In genomic region chr9:107629411-107629730, GRCm38 (mm10) we compare ENCODE assay signal across 8 mouse cellular contexts. TPM values are rescaled to one million over a fixed set of nuclear protein-coding genes. Genes with fewer than 3 reads are reported as not detected.
DNase-seq lines count a peak whose midpoint lies in the region; ATAC-seq and TF ChIP-seq lines count a peak whose summit lies in the region.

No protein-coding gene starts in this region.

- WGBS in heart, embryonic 16.5 days: 51% methylated on average over 4 of the region's 4 CpGs
- 20% methylated on average over 4 of the region's 4 CpGs for WGBS in hindbrain, postnatal 0 days
- 25% methylated on average over 4 of the region's 4 CpGs for WGBS in midbrain, embryonic 15.5 days

- TF ChIP-seq CTCF in hindbrain, postnatal 0 days (IDR thresholded peaks at IDR 0.05; ENCODE audit: low read depth): no peak

- H3K27me3 ChIP-seq in heart, embryonic 16.5 days (ENCODE audit: control insufficient read depth, insufficient read depth, low read length): no peaks in the 10 kb centered on the region
- no peaks in the 10 kb centered on the region for H3K27me3 ChIP-seq in hindbrain, postnatal 0 days (ENCODE audit: insufficient read depth, low read length)
- no peaks in the 10 kb centered on the region for H3K27me3 ChIP-seq in midbrain, embryonic 15.5 days (replicated peaks)

- peak overlapping the region; percentile 88 for H3K27ac ChIP-seq in heart, embryonic 16.5 days (ENCODE audit: low read length)
- peak overlapping the region; percentile 93 for H3K27ac ChIP-seq in hindbrain, postnatal 0 days
- peak overlapping the region; percentile 92 for H3K27ac ChIP-seq in midbrain, embryonic 15.5 days

- peak overlapping the region; percentile 45 for H3K4me2 ChIP-seq in heart, embryonic 16.5 days (ENCODE audit: low read depth, low read length)
- peak overlapping the region; percentile 39 for H3K4me2 ChIP-seq in hindbrain, postnatal 0 days (ENCODE audit: low read depth, low read length)
- H3K4me2 ChIP-seq in midbrain, embryonic 15.5 days: peak overlapping the region; percentile 97

- H3K4me1 ChIP-seq in heart, embryonic 16.5 days (ENCODE audit: control insufficient read depth, insufficient read depth, low read length): peaks cover 77% of the 10 kb centered on the region
- peaks cover 63% of the 10 kb centered on the region for H3K4me1 ChIP-seq in hindbrain, postnatal 0 days (ENCODE audit: insufficient read depth, low read length)
- H3K4me1 ChIP-seq in midbrain, embryonic 15.5 days: peaks cover 91% of the 10 kb centered on the region

- H3K9me3 ChIP-seq in heart, embryonic 16.5 days (replicated peaks; ENCODE audit: control insufficient read depth, low read length): no peaks in the 10 kb centered on the region
- no peaks in the 10 kb centered on the region for H3K9me3 ChIP-seq in hindbrain, postnatal 0 days (ENCODE audit: low read length)
- H3K9me3 ChIP-seq in midbrain, embryonic 15.5 days: no peaks in the 10 kb centered on the region

- no peak for DNase-seq in heart, adult 9 months (ENCODE audit: low spot score in 2 of 2)
- DNase-seq in ZHBTc4 (ENCODE audit: low read depth, low spot score): peak; percentile 42
- no peak for DNase-seq in hindbrain, postnatal 0 days (ENCODE audit: low spot score)
- DNase-seq in frontal cortex, postnatal 10 days (ENCODE audit: low spot score in 2 of 2): no peak
- no peak for DNase-seq in layer of hippocampus, postnatal 10 days (ENCODE audit: low spot score in 2 of 2)
- no peak for DNase-seq in adrenal gland, adult 8-10 months

- H3K9ac ChIP-seq in heart, embryonic 16.5 days (ENCODE audit: low read length): peak overlapping the region; percentile 53
- H3K9ac ChIP-seq in hindbrain, postnatal 0 days (replicated peaks; ENCODE audit: low read length): peak overlapping the region; percentile 9; the same call in 1 of the 2 replicates
- H3K9ac ChIP-seq in midbrain, embryonic 15.5 days: peak overlapping the region; percentile 17; the same call in 1 of the 2 replicates

- H3K36me3 ChIP-seq in heart, embryonic 16.5 days (ENCODE audit: control insufficient read depth, insufficient read depth): peaks cover 2% of the 10 kb centered on the region; the same call in 1 of the 2 replicates
- no peaks in the 10 kb centered on the region for H3K36me3 ChIP-seq in hindbrain, postnatal 0 days (ENCODE audit: insufficient read depth, low read length)
- no peaks in the 10 kb centered on the region for H3K36me3 ChIP-seq in midbrain, embryonic 15.5 days (replicated peaks)

- H3K4me3 ChIP-seq in heart, embryonic 16.5 days (ENCODE audit: low read length): no peak overlapping the region
- H3K4me3 ChIP-seq in hindbrain, postnatal 0 days (ENCODE audit: low read length): no peak overlapping the region
- no peak overlapping the region for H3K4me3 ChIP-seq in midbrain, embryonic 15.5 days

- ATAC-seq in heart, embryonic 16.5 days (replicated peaks; ENCODE audit: extremely low read depth, insufficient read depth, low FRiP score): no peak
- ATAC-seq in hindbrain, postnatal 0 days: no peak
- ATAC-seq in midbrain, embryonic 15.5 days (replicated peaks): no peak

RNA-seq across cellular contexts. Expression of gene Gnai2, which starts 5.8 kb away (rescaled TPM):
- 419 and 458 TPM in 2 replicates for polyA plus RNA-seq in heart, embryonic 16.5 days (2015; fragmentation: Nextera tagmentation; extraction: Ambion mirVana)
- 334 and 369 TPM in 2 replicates for total RNA-seq in hindbrain, postnatal 0 days (2014; rRNA removed)
- 275 and 287 TPM in 2 replicates for polyA plus RNA-seq in hindbrain, postnatal 0 days (2015; fragmentation: Nextera tagmentation; extraction: Ambion mirVana)
- polyA plus RNA-seq in midbrain, embryonic 15.5 days (2015; fragmentation: Nextera tagmentation; extraction: Ambion mirVana): 299 and 386 TPM in 2 replicates
- 100 to 1,000 TPM; 254 to 263 TPM for total RNA-seq in layer of hippocampus, postnatal 10 days (2021)
- 100 to 1,000 TPM; 229 to 382 (median 295) TPM for total RNA-seq in adrenal gland, adult 8-10 months (2022)

RNA-seq across cellular contexts. Expression of gene Sema3b, which starts 20.3 kb away (rescaled TPM):
- polyA plus RNA-seq in heart, embryonic 16.5 days (2015; fragmentation: Nextera tagmentation; extraction: Ambion mirVana): 11.0 and 12.0 TPM in 2 replicates
- 11.2 and 14.6 TPM in 2 replicates for total RNA-seq in hindbrain, postnatal 0 days (2014; rRNA removed)
- 8.3 and 9.0 TPM in 2 replicates for polyA plus RNA-seq in hindbrain, postnatal 0 days (2015; fragmentation: Nextera tagmentation; extraction: Ambion mirVana)
- polyA plus RNA-seq in midbrain, embryonic 15.5 days (2015; fragmentation: Nextera tagmentation; extraction: Ambion mirVana): 4.3 and 4.9 TPM in 2 replicates
- total RNA-seq in layer of hippocampus, postnatal 10 days (2021): 1 to 10 TPM; 3.5 to 3.7 TPM
- 1 to 10 TPM; 5.0 to 7.7 (median 6.2) TPM for total RNA-seq in adrenal gland, adult 8-10 months (2022)

RNA-seq across cellular contexts. Expression of gene Slc38a3, which starts 40.0 kb away (rescaled TPM):
- 3.3 and 3.9 TPM in 2 replicates for polyA plus RNA-seq in heart, embryonic 16.5 days (2015; fragmentation: Nextera tagmentation; extraction: Ambion mirVana)
- 102 and 134 TPM in 2 replicates for total RNA-seq in hindbrain, postnatal 0 days (2014; rRNA removed)
- polyA plus RNA-seq in hindbrain, postnatal 0 days (2015; fragmentation: Nextera tagmentation; extraction: Ambion mirVana): 52.1 and 54.5 TPM in 2 replicates
- polyA plus RNA-seq in midbrain, embryonic 15.5 days (2015; fragmentation: Nextera tagmentation; extraction: Ambion mirVana): 31.8 and 40.4 TPM in 2 replicates
- 100 to 1,000 TPM in 1 of 2 experiments, 10 to 100 TPM in 1; 96.5 to 109 TPM for total RNA-seq in layer of hippocampus, postnatal 10 days (2021)
- 1 to 10 TPM in 1 of 4 experiments, under 1 TPM in 3; 0.31 to 2.2 (median 0.74) TPM for total RNA-seq in adrenal gland, adult 8-10 months (2022)

RNA-seq across cellular contexts. Expression of gene Ifrd2, which starts 41.9 kb away (rescaled TPM):
- 45.7 and 46.5 TPM in 2 replicates for polyA plus RNA-seq in heart, embryonic 16.5 days (2015; fragmentation: Nextera tagmentation; extraction: Ambion mirVana)
- total RNA-seq in hindbrain, postnatal 0 days (2014; rRNA removed): 7.6 and 10.9 TPM in 2 replicates
- 9.0 and 9.3 TPM in 2 replicates for polyA plus RNA-seq in hindbrain, postnatal 0 days (2015; fragmentation: Nextera tagmentation; extraction: Ambion mirVana)
- 14.5 and 16.9 TPM in 2 replicates for polyA plus RNA-seq in midbrain, embryonic 15.5 days (2015; fragmentation: Nextera tagmentation; extraction: Ambion mirVana)
- 10 to 100 TPM; 13.2 to 14.1 TPM for total RNA-seq in layer of hippocampus, postnatal 10 days (2021)
- total RNA-seq in adrenal gland, adult 8-10 months (2022): 10 to 100 TPM; 36.7 to 49.1 (median 39.8) TPM

RNA-seq across cellular contexts. Expression of gene Hyal3, which starts 48.8 kb away (rescaled TPM):
- 0.54 and 0.69 TPM in 2 replicates for polyA plus RNA-seq in heart, embryonic 16.5 days (2015; fragmentation: Nextera tagmentation; extraction: Ambion mirVana)
- total RNA-seq in hindbrain, postnatal 0 days (2014; rRNA removed): 3.3 and 4.9 TPM in 2 replicates
- 1.7 and 1.9 TPM in 2 replicates for polyA plus RNA-seq in hindbrain, postnatal 0 days (2015; fragmentation: Nextera tagmentation; extraction: Ambion mirVana)
- polyA plus RNA-seq in midbrain, embryonic 15.5 days (2015; fragmentation: Nextera tagmentation; extraction: Ambion mirVana): 1.8 TPM in 2 replicates
- 1 to 10 TPM; 1.2 to 1.7 TPM for total RNA-seq in layer of hippocampus, postnatal 10 days (2021)
- 1 to 10 TPM; 1.5 to 2.3 (median 2.0) TPM for total RNA-seq in adrenal gland, adult 8-10 months (2022)

Comparison
In these comparisons a context has a peak if more than half of its experiments do, and no peak if none do; other contexts are left out.
1. H3K4me2 ChIP-seq: peak in every context shown above with its lines; median percentile 97 in midbrain, embryonic 15.5 days; 45 in heart, embryonic 16.5 days; 39 in hindbrain, postnatal 0 days.
2. RNA of gene Slc38a3, which starts 40.0 kb away (total RNA-seq): 102 to 134 TPM in hindbrain, postnatal 0 days and 96.5 to 109 TPM in layer of hippocampus, postnatal 10 days; 0.31 to 2.2 TPM in adrenal gland, adult 8-10 months; every median in the first group is over 10 times any median in the second.
3. Peak in every context shown above with its lines, with median percentiles within 50 percentile points of each other: H3K27ac ChIP-seq and H3K9ac ChIP-seq.